Comparison of ENCODE assay signal across 14 mouse cellular contexts in the genomic region with DNA sequence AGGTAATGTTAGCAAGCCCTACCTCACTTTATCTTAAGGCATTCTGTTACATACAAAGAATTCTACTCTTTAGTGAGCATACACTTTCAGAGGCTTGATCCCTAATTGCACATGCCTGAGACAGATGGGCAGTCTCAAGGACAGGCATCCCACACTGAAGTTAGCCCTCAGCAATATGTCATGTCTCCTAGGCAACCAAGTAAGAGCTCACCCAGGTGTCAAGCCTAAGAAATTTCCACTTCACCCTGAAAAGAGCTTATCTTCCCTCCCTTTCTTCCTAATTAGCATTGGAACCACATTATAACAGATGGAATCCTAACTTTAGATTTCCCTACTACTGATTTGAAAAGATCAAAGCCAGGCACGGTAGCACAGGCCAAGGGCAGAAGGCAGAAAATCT. TPM values are rescaled to one million over a fixed set of nuclear protein-coding genes. Genes with fewer than 3 reads are reported as not detected.
DNase-seq lines count a peak whose midpoint lies in the region; ATAC-seq and TF ChIP-seq lines count a peak whose summit lies in the region.
"Had no signal": no experiment of that assay in that cellular context is flagged by ENCODE, and none has a peak within 500 bp of the region (broad histone marks: within the 10 kb centered on the region; RNA-seq: fewer than 3 reads in every experiment).

No protein-coding gene starts in this region.

- no peaks in the 10 kb centered on the region for H3K9me3 ChIP-seq in midbrain, embryonic 14.5 days (ENCODE audit: control insufficient read depth, low read length)
- H3K9me3 ChIP-seq in midbrain, postnatal 0 days (ENCODE audit: low read length), result no peaks in the 10 kb centered on the region
- H3K9me3 ChIP-seq in hindbrain, embryonic 12.5 days (replicated peaks), result no peaks in the 10 kb centered on the region
- H3K9me3 ChIP-seq: heart, embryonic 12.5 days had no signal

- peaks cover 13% of the 10 kb centered on the region; the same call in 1 of the 2 replicates for H3K4me1 ChIP-seq in midbrain, embryonic 14.5 days (ENCODE audit: control insufficient read depth, insufficient read depth, low read length)
- H3K4me1 ChIP-seq in midbrain, postnatal 0 days (ENCODE audit: insufficient read depth, low read length), result no peaks in the 10 kb centered on the region
- H3K4me1 ChIP-seq in hindbrain, embryonic 12.5 days, result peaks cover 15% of the 10 kb centered on the region

- no peak overlapping the region for H3K4me2 ChIP-seq in midbrain, embryonic 14.5 days (ENCODE audit: low read length)
- H3K4me2 ChIP-seq in midbrain, postnatal 0 days (ENCODE audit: low read depth, low read length, poor library complexity, severe bottlenecking), result no peak overlapping the region
- H3K4me2 ChIP-seq in hindbrain, embryonic 12.5 days (replicated peaks), result no peak overlapping the region
- H3K4me2 ChIP-seq: embryonic facial prominence, embryonic 12.5 days; heart, embryonic 12.5 days had no signal

- peaks cover 18% of the 10 kb centered on the region for H3K36me3 ChIP-seq in midbrain, embryonic 14.5 days (ENCODE audit: control insufficient read depth, insufficient read depth, low read length)
- peaks cover 12% of the 10 kb centered on the region for H3K36me3 ChIP-seq in midbrain, postnatal 0 days (ENCODE audit: insufficient read depth, low read length)
- peaks cover 25% of the 10 kb centered on the region for H3K36me3 ChIP-seq in hindbrain, embryonic 12.5 days

- H3K27me3 ChIP-seq in midbrain, embryonic 14.5 days (ENCODE audit: control insufficient read depth, insufficient read depth, low read length), result no peaks in the 10 kb centered on the region
- no peaks in the 10 kb centered on the region for H3K27me3 ChIP-seq in midbrain, postnatal 0 days (ENCODE audit: insufficient read depth, low read length)
- no peaks in the 10 kb centered on the region for H3K27me3 ChIP-seq in hindbrain, embryonic 12.5 days
- H3K27me3 ChIP-seq: embryonic facial prominence, embryonic 12.5 days; heart, embryonic 12.5 days had no signal

- no peak overlapping the region for H3K9ac ChIP-seq in midbrain, embryonic 14.5 days (replicated peaks; ENCODE audit: low read length)
- no peak overlapping the region for H3K9ac ChIP-seq in midbrain, postnatal 0 days (replicated peaks; ENCODE audit: low read length, poor library complexity, severe bottlenecking)
- no peak overlapping the region for H3K9ac ChIP-seq in hindbrain, embryonic 12.5 days
- H3K9ac ChIP-seq: embryonic facial prominence, embryonic 12.5 days; heart, embryonic 12.5 days had no signal

- H3K27ac ChIP-seq in layer of hippocampus, adult 2 months, result peak overlapping the region; percentile 89
- peak overlapping the region; percentile 67 for H3K27ac ChIP-seq in midbrain, embryonic 14.5 days (replicated peaks; ENCODE audit: low read depth, low read length)
- H3K27ac ChIP-seq in midbrain, postnatal 0 days (ENCODE audit: low read depth, low read length), result no peak overlapping the region; the same call in 1 of the 2 replicates
- H3K27ac ChIP-seq in hindbrain, embryonic 12.5 days, result peak overlapping the region; percentile 24
- H3K27ac ChIP-seq: embryonic facial prominence, embryonic 12.5 days; stomach, postnatal 0 days had no signal

- H3K4me3 ChIP-seq in layer of hippocampus, adult 2 months, result no peak overlapping the region
- no peak overlapping the region for H3K4me3 ChIP-seq in midbrain, embryonic 14.5 days (replicated peaks; ENCODE audit: low read depth, low read length)
- H3K4me3 ChIP-seq in midbrain, postnatal 0 days (ENCODE audit: low read depth, low read length), result no peak overlapping the region
- no peak overlapping the region for H3K4me3 ChIP-seq in hindbrain, embryonic 12.5 days
- H3K4me3 ChIP-seq: embryonic facial prominence, embryonic 12.5 days; heart, embryonic 12.5 days had no signal

- 20% methylated on average over 1 of the region's 1 CpGs for WGBS in midbrain, embryonic 14.5 days
- 15% methylated on average over 1 of the region's 1 CpGs for WGBS in midbrain, postnatal 0 days
- 62% methylated on average over 1 of the region's 1 CpGs for WGBS in hindbrain, embryonic 12.5 days

- no peak for ATAC-seq in midbrain, embryonic 14.5 days (ENCODE audit: low FRiP score, low TSS enrichment)
- ATAC-seq in midbrain, postnatal 0 days (ENCODE audit: low FRiP score), result no peak
- ATAC-seq in hindbrain, embryonic 12.5 days (ENCODE audit: low FRiP score), result no peak

- no peak for TF ChIP-seq CTCF in layer of hippocampus, adult 2 months (conservative IDR thresholded peaks at IDR 0.05)
- no peak for TF ChIP-seq CTCF in midbrain, postnatal 0 days (IDR thresholded peaks at IDR 0.05)

- peak in 1 of 2 experiments; percentile 34 for DNase-seq in layer of hippocampus, adult 2 months (ENCODE audit: low spot score in 2 of 2)
- DNase-seq in layer of hippocampus, postnatal 25 days (ENCODE audit: extremely low spot score in 1 of 2, low spot score in 1 of 2), result no peak
- no peak for DNase-seq in midbrain, embryonic 14.5 days
- DNase-seq in midbrain, postnatal 0 days (ENCODE audit: low spot score), result no peak
- no peak for DNase-seq in lung, postnatal 25 days (ENCODE audit: low spot score)
- DNase-seq in kidney, postnatal 36 days, result no peak
- DNase-seq: gastrocnemius, postnatal 25 days; kidney, adult 11 months; kidney, postnatal 25 days; thymus, postnatal 36 days had no signal

RNA-seq across cellular contexts. Expression of a gene that starts 3.0 kb away (rescaled TPM):
- 10 to 100 TPM; 15.7 to 18.4 TPM for total RNA-seq in layer of hippocampus, adult 2 months (2021)
- total RNA-seq in layer of hippocampus, postnatal 25 days (2021), result 10 to 100 TPM; 13.8 to 14.1 TPM
- polyA plus RNA-seq in midbrain, embryonic 14.5 days (2014; fragmentation: Nextera tagmentation; extraction: Ambion mirVana), result 18.0 and 21.0 TPM in 2 replicates
- total RNA-seq in midbrain, postnatal 0 days (2014; rRNA removed), result 32.5 and 38.7 TPM in 2 replicates
- polyA plus RNA-seq in midbrain, postnatal 0 days (2015; fragmentation: Nextera tagmentation; extraction: Ambion mirVana), result 25.2 and 26.4 TPM in 2 replicates
- polyA plus RNA-seq in hindbrain, embryonic 12.5 days (2016; fragmentation: Nextera tagmentation; extraction: Ambion mirVana), result 31.8 and 32.4 TPM in 2 replicates

RNA-seq across cellular contexts. Expression of a gene that starts 9.2 kb away (rescaled TPM):
- 100 to 1,000 TPM; 113 to 120 TPM for total RNA-seq in layer of hippocampus, adult 2 months (2021)
- 100 to 1,000 TPM; 112 to 130 TPM for total RNA-seq in layer of hippocampus, postnatal 25 days (2021)
- 156 and 165 TPM in 2 replicates for polyA plus RNA-seq in midbrain, embryonic 14.5 days (2014; fragmentation: Nextera tagmentation; extraction: Ambion mirVana)
- 67.2 and 67.5 TPM in 2 replicates for total RNA-seq in midbrain, postnatal 0 days (2014; rRNA removed)
- polyA plus RNA-seq in midbrain, postnatal 0 days (2015; fragmentation: Nextera tagmentation; extraction: Ambion mirVana), result 163 and 171 TPM in 2 replicates
- 146 and 149 TPM in 2 replicates for polyA plus RNA-seq in hindbrain, embryonic 12.5 days (2016; fragmentation: Nextera tagmentation; extraction: Ambion mirVana)

RNA-seq across cellular contexts. Expression of a gene that starts 13.2 kb away (rescaled TPM):
- total RNA-seq in layer of hippocampus, adult 2 months (2021), result 1 to 10 TPM; 5.8 to 6.5 TPM
- total RNA-seq in layer of hippocampus, postnatal 25 days (2021), result 1 to 10 TPM; 6.4 to 6.6 TPM
- 7.2 and 7.9 TPM in 2 replicates for polyA plus RNA-seq in midbrain, embryonic 14.5 days (2014; fragmentation: Nextera tagmentation; extraction: Ambion mirVana)
- total RNA-seq in midbrain, postnatal 0 days (2014; rRNA removed), result 6.0 and 6.2 TPM in 2 replicates
- polyA plus RNA-seq in midbrain, postnatal 0 days (2015; fragmentation: Nextera tagmentation; extraction: Ambion mirVana), result 3.2 and 4.5 TPM in 2 replicates
- 6.5 and 7.4 TPM in 2 replicates for polyA plus RNA-seq in hindbrain, embryonic 12.5 days (2016; fragmentation: Nextera tagmentation; extraction: Ambion mirVana)

RNA-seq across cellular contexts. Expression of a gene that starts 14.9 kb away (rescaled TPM):
- total RNA-seq in layer of hippocampus, adult 2 months (2021), result 1 to 10 TPM; 7.4 to 7.7 TPM
- 10 to 100 TPM in 1 of 2 experiments, 1 to 10 TPM in 1; 8.5 to 10.1 TPM for total RNA-seq in layer of hippocampus, postnatal 25 days (2021)
- 24.8 and 32.4 TPM in 2 replicates for polyA plus RNA-seq in midbrain, embryonic 14.5 days (2014; fragmentation: Nextera tagmentation; extraction: Ambion mirVana)
- 20.4 and 27.3 TPM in 2 replicates for total RNA-seq in midbrain, postnatal 0 days (2014; rRNA removed)
- 19.1 and 21.1 TPM in 2 replicates for polyA plus RNA-seq in midbrain, postnatal 0 days (2015; fragmentation: Nextera tagmentation; extraction: Ambion mirVana)
- 36.9 and 39.7 TPM in 2 replicates for polyA plus RNA-seq in hindbrain, embryonic 12.5 days (2016; fragmentation: Nextera tagmentation; extraction: Ambion mirVana)

RNA-seq across cellular contexts. Expression of a gene that starts 18.4 kb away (rescaled TPM):
- 10 to 100 TPM; 75.4 to 82.7 TPM for total RNA-seq in layer of hippocampus, adult 2 months (2021)
- total RNA-seq in layer of hippocampus, postnatal 25 days (2021), result 100 to 1,000 TPM in 1 of 2 experiments, 10 to 100 TPM in 1; 92.1 to 101 TPM
- polyA plus RNA-seq in midbrain, embryonic 14.5 days (2014; fragmentation: Nextera tagmentation; extraction: Ambion mirVana), result 270 and 278 TPM in 2 replicates
- total RNA-seq in midbrain, postnatal 0 days (2014; rRNA removed), result 210 and 320 TPM in 2 replicates
- 202 and 230 TPM in 2 replicates for polyA plus RNA-seq in midbrain, postnatal 0 days (2015; fragmentation: Nextera tagmentation; extraction: Ambion mirVana)
- 189 and 213 TPM in 2 replicates for polyA plus RNA-seq in hindbrain, embryonic 12.5 days (2016; fragmentation: Nextera tagmentation; extraction: Ambion mirVana)
